Mouse (Mus musculus) spleen, adult 2 months (tissue): ENCODE data around the gene Gpn1. TPM values are rescaled to one million over a fixed set of nuclear protein-coding genes. Genes with fewer than 3 reads are reported as not detected.

Experiments
- DNase-seq, 2 experiments: peaks; one replicate each; pipeline versions ENCODE4 v3.0.0 to v3.0.0-alpha.2; 2012 to 2021; ENCODE audit warnings: low spot score in 2 of 2, low read depth in 1 of 2
- H3K27ac ChIP-seq: fragments of 200-500 bp; 2 replicates; pipeline ENCODE4 v1.5.1; 2012; ENCODE audit warnings: low read length, inconsistent platforms; ENCODE audit not compliant: insufficient read depth
- H3K27me3 ChIP-seq: fragments of 200-500 bp; 2 replicates; pipeline ENCODE4 v1.6.1; 2012; ENCODE audit warnings: mild to moderate bottlenecking, moderate library complexity, low read length, inconsistent platforms; ENCODE audit not compliant: control insufficient read depth, insufficient read depth
- H3K36me3 ChIP-seq: fragments of 200-500 bp; 2 replicates; pipeline ENCODE4 v1.6.1; 2012; ENCODE audit warnings: mild to moderate bottlenecking, low read length, inconsistent platforms; ENCODE audit not compliant: control insufficient read depth, insufficient read depth
- H3K4me1 ChIP-seq: fragments of 200-500 bp; 2 replicates; pipeline ENCODE4 v1.6.1; 2011; ENCODE audit warnings: inconsistent platforms; ENCODE audit not compliant: control insufficient read depth, insufficient read depth, insufficient read length
- H3K4me3 ChIP-seq: fragments of 200-500 bp; 2 replicates; pipeline ENCODE4 v1.5.1; 2011; ENCODE audit warnings: mild to moderate bottlenecking, inconsistent platforms; ENCODE audit not compliant: insufficient read depth, insufficient read length; ENCODE audit errors: extremely low read depth
- CTCF ChIP-seq: fragments of 200-500 bp; IDR thresholded peaks from 2 replicates; pipeline ENCODE4 v1.5.1; 2011; ENCODE audit warnings: mild to moderate bottlenecking, inconsistent platforms; ENCODE audit not compliant: insufficient read depth, insufficient read length, insufficient replicate concordance; ENCODE audit errors: extremely low read depth
- POLR2A ChIP-seq: fragments of 200-500 bp; IDR thresholded peaks from 2 replicates; pipeline ENCODE4 v1.6.1; 2011; ENCODE audit warnings: low read depth, low read length, inconsistent platforms
- WGBS: fragments of 180-500 bp; shearing (Covaris S2); methylation state at CpG from one replicate; pipeline ENCODE4 v1.1.7; 2018; 5-methylcytosine and 5-hydroxymethylcytosine counted together
- polyA plus RNA-seq: library from polyadenylated mRNA; depleted of rRNA; stranded (reverse); fragments of >200 nt; gene quantifications from 2 replicates; pipeline ENCODE4 v1.2.3, GENCODE M21; 2012; rRNA removed

Gene Gpn1
- polyA plus RNA-seq, result 9.4 and 11.0 TPM in 2 replicates

GRCm38 (mm10) chr5:31494513-31495297 lies at the start of gene Gpn1:
Gene Gpn1 (plus strand): TSS chr5:31494741.
- WGBS, result under 1% methylated on average over 49 of the region's 49 CpGs
- TF ChIP-seq CTCF (no peak), POLR2A (no peak)
- peak; percentile 73 to 86 for DNase-seq
- H3K36me3 ChIP-seq, result peaks cover 4% of the 10 kb centered on the region
- H3K27ac ChIP-seq, result no peak within 1 kb of the TSS
- H3K27me3 ChIP-seq, result no peaks in the 10 kb centered on the region
- peak within 1 kb of the TSS; percentile 79 for H3K4me3 ChIP-seq
- peaks cover 4% of the 10 kb centered on the region; the same call in 1 of the 2 replicates for H3K4me1 ChIP-seq

GRCm38 (mm10) chr5:31451336-31451735 lies 43.2 kb upstream of the Gpn1 start:
- H3K27ac ChIP-seq, result peak overlapping the region; percentile 62
- TF ChIP-seq POLR2A (no peak), CTCF (no peak)
- WGBS, result 16% methylated on average over 2 of the region's 2 CpGs

GRCm38 (mm10) chr5:31451878-31452561 lies 42.5 kb upstream of the Gpn1 start, which contains the start of gene Zfp512:
Gene Zfp512 (plus strand): TSS chr5:31452431.
- WGBS, result 10% methylated on average over 23 of the region's 23 CpGs
- Histone ChIP-seq H3K27ac (peak within 1 kb of the TSS; percentile 62), H3K4me3 (peak within 1 kb of the TSS; percentile 68), H3K27me3 (no peaks in the 10 kb centered on the region), H3K4me1 (peaks cover 2% of the 10 kb centered on the region; the same call in 1 of the 2 replicates), H3K36me3 (no peaks in the 10 kb centered on the region)
- peak; percentile 89 to 92 for DNase-seq
- TF ChIP-seq CTCF (no peak), POLR2A (peak; percentile 32)

More at GRCm38 (mm10) chr5:31451336-31451735, 43.2 kb upstream of the Gpn1 start:
- Histone ChIP-seq H3K36me3 (no peaks in the 10 kb centered on the region), H3K4me1 (peaks cover 2% of the 10 kb centered on the region; the same call in 1 of the 2 replicates), H3K27me3 (no peaks in the 10 kb centered on the region), H3K4me3 (no peak overlapping the region)
- no peak for DNase-seq

GRCm38 (mm10) chr5:31452562-31452878 lies 42.0 kb upstream of the Gpn1 start:
- Histone ChIP-seq H3K27ac (peak overlapping the region; percentile 56), H3K36me3 (no peaks in the 10 kb centered on the region), H3K4me3 (peak overlapping the region; percentile 68), H3K4me1 (peaks cover 2% of the 10 kb centered on the region; the same call in 1 of the 2 replicates), H3K27me3 (no peaks in the 10 kb centered on the region)
- WGBS, result under 1% methylated on average over 11 of the region's 11 CpGs
- DNase-seq, result no peak
- TF ChIP-seq POLR2A (no peak), CTCF (no peak)

- Histone ChIP-seq H3K27ac (peak overlapping the region; percentile 37), H3K4me1 (peaks cover 2% of the 10 kb centered on the region; the same call in 1 of the 2 replicates), H3K4me3 (peak overlapping the region; percentile 38; the same call in 1 of the 2 replicates), H3K27me3 (no peaks in the 10 kb centered on the region), H3K36me3 (no peaks in the 10 kb centered on the region)
- no peak for DNase-seq
- TF ChIP-seq POLR2A (no peak), CTCF (no peak)
- WGBS, result 7% methylated on average over 7 of the region's 7 CpGs
These were observed 41.6 kb upstream of the Gpn1 start for GRCm38 (mm10) chr5:31452886-31453410.

GRCm38 (mm10) chr5:31467798-31468197 lies 26.7 kb upstream of the Gpn1 start:
- Histone ChIP-seq H3K4me1 (no peaks in the 10 kb centered on the region), H3K36me3 (peaks cover 17% of the 10 kb centered on the region), H3K27me3 (no peaks in the 10 kb centered on the region), H3K27ac (no peak overlapping the region), H3K4me3 (no peak overlapping the region)
- DNase-seq, result no peak
- TF ChIP-seq POLR2A (no peak), CTCF (no peak)
- WGBS, result 77% methylated on average over 3 of the region's 3 CpGs
